Mouse (Mus musculus): ENCODE results near the gene Gm28038. TPM values are rescaled to one million over a fixed set of nuclear protein-coding genes. Genes with fewer than 3 reads are reported as not detected.
A peak's percentile ranks its signal among the peaks of the same experiment; 100 is the strongest.

Gene Gm28038
- total and polyA plus RNA-seq, 3 experiments, result not detected

GRCm38 (mm10) chr2:30240267-30240666 is 40.6 kb upstream of the Gm28038 start, which contains the start of gene Gm28035:
TSS of gene Gm28035 (plus strand) at chr2:30240567.
- TF ChIP-seq NRF1 (IDR thresholded peaks at IDR 0.05; ENCODE audit: insufficient read depth, low read depth, low read length, poor library complexity, severe bottlenecking) (no peak), POLR2A (IDR thresholded peaks at IDR 0.05; ENCODE audit: control insufficient read depth in 1 of 2, insufficient read depth in 1 of 2, low read depth in 1 of 2, low read length in 2 of 2, poor library complexity in 1 of 2) (peak in 1 of 2 experiments; percentile 7; a peak in 1 of 4 replicates)
- Histone ChIP-seq H3K79me2 (ENCODE audit: control insufficient read depth, insufficient read depth, low read length, poor library complexity) (peaks cover 17% of the 10 kb centered on the region), H3K36me3 (ENCODE audit: control insufficient read depth in 1 of 2, insufficient read depth in 2 of 2, low read length in 2 of 2) (peaks cover 5 to 11% of the 10 kb centered on the region in 2 experiments), H3K4me1 (ENCODE audit: control insufficient read depth in 1 of 2, insufficient read depth in 2 of 2, low read length in 2 of 2) (peaks cover 9 to 20% of the 10 kb centered on the region in 2 experiments), H3K27ac (ENCODE audit: control insufficient read depth, low read depth, low read length) (peak within 1 kb of the TSS; percentile 26; the same call in 1 of the 2 replicates), H3K9me3 (replicated peaks; ENCODE audit: insufficient read depth, low read length) (no peaks in the 10 kb centered on the region), H3K4me3 (ENCODE audit: control insufficient read depth in 1 of 2, insufficient read depth in 1 of 2, low read depth in 2 of 2, low read length in 2 of 2) (no peak within 1 kb of the TSS), H3K27me3 (ENCODE audit: control insufficient read depth in 1 of 2, insufficient read depth in 2 of 2, low read length in 2 of 2) (no peaks in the 10 kb centered on the region), H3K9ac (ENCODE audit: control insufficient read depth, low read depth, low read length, poor library complexity, severe bottlenecking) (no peak within 1 kb of the TSS)
- no peak for DNase-seq (ENCODE audit: low read depth, low spot score)

- H3K27ac ChIP-seq (ENCODE audit: control insufficient read depth, low read depth, low read length), result no peak overlapping the region
- H3K79me2 ChIP-seq (ENCODE audit: control insufficient read depth, insufficient read depth, low read length, poor library complexity), result peaks cover 13% of the 10 kb centered on the region
- H3K9ac ChIP-seq (ENCODE audit: control insufficient read depth, low read depth, low read length, poor library complexity, severe bottlenecking), result no peak overlapping the region
- H3K36me3 ChIP-seq (ENCODE audit: control insufficient read depth in 1 of 2, insufficient read depth in 2 of 2, low read length in 2 of 2), result peaks cover 5 to 11% of the 10 kb centered on the region in 2 experiments
- H3K27me3 ChIP-seq (ENCODE audit: control insufficient read depth in 1 of 2, insufficient read depth in 2 of 2, low read length in 2 of 2), result no peaks in the 10 kb centered on the region
- H3K4me1 ChIP-seq (ENCODE audit: control insufficient read depth in 1 of 2, insufficient read depth in 2 of 2, low read length in 2 of 2), result peaks cover 9 to 20% of the 10 kb centered on the region in 2 experiments
- no peak overlapping the region for H3K4me3 ChIP-seq (ENCODE audit: control insufficient read depth in 1 of 2, insufficient read depth in 1 of 2, low read depth in 2 of 2, low read length in 2 of 2)
- no peak for DNase-seq (ENCODE audit: low read depth, low spot score)
- H3K9me3 ChIP-seq (replicated peaks; ENCODE audit: insufficient read depth, low read length), result no peaks in the 10 kb centered on the region
- TF ChIP-seq SMC3 (IDR thresholded peaks at IDR 0.05; ENCODE audit: low read depth, low read length) (no peak), MYC (IDR thresholded peaks at IDR 0.05; ENCODE audit: low read depth, low read length) (no peak), USF1 (IDR thresholded peaks at IDR 0.05; ENCODE audit: low read depth, low read length) (no peak)
Observed at GRCm38 (mm10) chr2:30242509-30242908, 38.3 kb upstream of the Gm28038 start.

DNA sequence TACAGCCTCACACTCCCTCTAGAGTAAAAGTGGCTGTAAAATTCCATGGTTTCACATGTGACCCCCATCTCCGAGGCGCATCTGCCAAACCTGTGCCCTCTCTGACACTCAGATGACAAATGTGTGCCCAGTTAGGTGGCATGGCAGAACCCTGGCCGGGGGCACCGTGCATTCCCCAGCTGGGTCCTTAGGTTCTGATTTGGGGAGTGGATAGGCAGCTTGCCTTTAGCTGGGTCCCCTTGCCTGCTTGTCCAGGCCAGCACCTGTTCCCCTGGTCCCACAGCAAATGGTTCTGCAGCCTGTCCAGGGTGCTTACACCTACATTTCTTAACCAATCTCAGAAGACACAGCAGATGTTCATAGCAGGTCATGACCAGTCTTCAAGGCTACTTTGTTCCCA is 37.5 kb upstream of the Gm28038 start:
- H3K27me3 ChIP-seq (ENCODE audit: control insufficient read depth in 1 of 2, insufficient read depth in 2 of 2, low read length in 2 of 2), result no peaks in the 10 kb centered on the region
- peaks cover 9 to 18% of the 10 kb centered on the region in 2 experiments for H3K4me1 ChIP-seq (ENCODE audit: control insufficient read depth in 1 of 2, insufficient read depth in 2 of 2, low read length in 2 of 2)
- H3K27ac ChIP-seq (ENCODE audit: control insufficient read depth, low read depth, low read length), result no peak overlapping the region
- H3K9ac ChIP-seq (ENCODE audit: control insufficient read depth, low read depth, low read length, poor library complexity, severe bottlenecking), result no peak overlapping the region
- TF ChIP-seq UBTF (IDR thresholded peaks at IDR 0.05; ENCODE audit: borderline replicate concordance, insufficient read depth, low read depth, low read length) (no peak), ZKSCAN1 (IDR thresholded peaks at IDR 0.05; ENCODE audit: low read depth, low read length) (no peak), POLR2AphosphoS5 (IDR thresholded peaks at IDR 0.05; ENCODE audit: borderline replicate concordance, low read depth, low read length) (no peak), RCOR1 (IDR thresholded peaks at IDR 0.05; ENCODE audit: low read depth, low read length) (no peak), USF2 (IDR thresholded peaks at IDR 0.05; ENCODE audit: borderline replicate concordance in 1 of 2, insufficient read depth in 1 of 2, low read depth in 1 of 2, low read length in 2 of 2) (no peak), EP300 (IDR thresholded peaks at IDR 0.05; ENCODE audit: low read depth in 1 of 2, low read length in 2 of 2) (no peak), GATA1 (IDR thresholded peaks at IDR 0.05; ENCODE audit: low read depth, low read length) (no peak), MAX (IDR thresholded peaks at IDR 0.05; ENCODE audit: low read length) (no peak), JUND (IDR thresholded peaks at IDR 0.05; ENCODE audit: low read depth, low read length) (no peak)
- peaks cover 5 to 11% of the 10 kb centered on the region in 2 experiments for H3K36me3 ChIP-seq (ENCODE audit: control insufficient read depth in 1 of 2, insufficient read depth in 2 of 2, low read length in 2 of 2)
- H3K79me2 ChIP-seq (ENCODE audit: control insufficient read depth, insufficient read depth, low read length, poor library complexity), result peaks cover 5% of the 10 kb centered on the region
- H3K4me3 ChIP-seq (ENCODE audit: control insufficient read depth in 1 of 2, insufficient read depth in 1 of 2, low read depth in 2 of 2, low read length in 2 of 2), result no peak overlapping the region
- H3K9me3 ChIP-seq (replicated peaks; ENCODE audit: insufficient read depth, low read length), result no peaks in the 10 kb centered on the region
- no peak for DNase-seq (ENCODE audit: low read depth, low spot score)

Measured in MEL (cell line).